8 mouse cellular contexts compared by ENCODE assay signal in the genomic region with DNA sequence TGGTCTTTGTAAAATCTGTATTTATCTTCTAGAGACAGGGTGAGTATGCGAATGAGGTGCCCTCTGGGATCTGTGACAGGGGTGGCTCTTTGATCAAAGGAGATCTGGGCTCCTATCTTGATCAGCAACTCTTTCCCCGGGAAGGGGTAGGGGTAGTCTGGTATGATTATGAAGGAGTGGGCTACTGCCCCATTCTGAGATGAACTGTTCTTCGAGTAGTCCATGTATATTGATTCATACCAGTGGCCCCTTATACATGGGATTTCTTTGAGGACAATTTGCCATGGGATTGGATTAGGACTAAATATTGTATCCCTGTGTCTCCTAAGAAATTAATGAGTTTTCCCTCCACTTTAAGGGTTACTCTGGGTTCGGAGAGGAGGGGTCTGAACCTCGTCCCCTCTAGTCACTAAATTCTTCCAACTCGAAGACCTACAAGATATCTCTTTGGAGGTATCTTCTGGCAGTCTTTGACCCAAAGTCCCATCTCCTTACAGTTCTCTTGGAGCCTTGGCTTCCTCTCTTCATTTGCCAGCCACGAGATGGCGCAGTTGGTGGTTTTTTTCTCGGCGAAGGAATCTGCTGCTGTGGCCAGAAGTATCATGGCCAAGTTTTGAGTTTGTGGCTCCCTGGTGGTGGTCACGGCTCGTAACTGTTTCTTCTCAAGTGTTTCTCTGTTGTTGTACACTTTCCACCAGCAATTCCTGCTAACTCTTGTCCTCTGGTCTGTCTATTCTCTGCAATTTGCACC. TPM values are rescaled to one million over a fixed set of nuclear protein-coding genes. Genes with fewer than 3 reads are reported as not detected.
DNase-seq lines count a peak whose midpoint lies in the region; ATAC-seq and TF ChIP-seq lines count a peak whose summit lies in the region.

No protein-coding gene starts in this region.

- no peak for ATAC-seq in monocyte, adult 5-6 weeks (replicated peaks; ENCODE audit: insufficient number of reproducible peaks, low FRiP score, low TSS enrichment, poor library complexity, severe bottlenecking)

- H3K4me3 ChIP-seq in kidney, adult 2 months (ENCODE audit: insufficient read depth, low read depth, low read length), result no peak overlapping the region

- 39% methylated on average over 12 of the region's 12 CpGs for WGBS in kidney, adult 2 months

- TF ChIP-seq POLR2A in kidney, adult 2 months (IDR thresholded peaks at IDR 0.05; ENCODE audit: low read depth, low read length), result no peak

- peak; percentile 31 to 38 for DNase-seq in adrenal gland, adult 18-20 months (ENCODE audit: low spot score in 2 of 2)
- DNase-seq in adrenal gland, adult 8-10 months, result no peak
- peak; percentile 31 for DNase-seq in kidney, adult 2 months
- DNase-seq in kidney, adult 9 months, result no peak
- DNase-seq in CD4-positive, CD25-positive, alpha-beta regulatory T cell, adult 2 months (ENCODE audit: low read depth, low spot score), result peak; percentile 81
- peak; percentile 57 for DNase-seq in embryo, embryonic 10.5 days (ENCODE audit: low spot score)
- peak; percentile 18 for DNase-seq in lung, postnatal 25 days (ENCODE audit: low spot score)

- H3K27me3 ChIP-seq in kidney, adult 2 months (replicated peaks; ENCODE audit: control insufficient read depth, insufficient read depth, low read length), result no peaks in the 10 kb centered on the region

- H3K4me1 ChIP-seq in kidney, adult 2 months (ENCODE audit: control insufficient read depth, insufficient read depth, low read length), result no peaks in the 10 kb centered on the region

- H3K36me3 ChIP-seq in kidney, adult 2 months (ENCODE audit: control insufficient read depth, insufficient read depth, low read length), result no peaks in the 10 kb centered on the region

- TF ChIP-seq CTCF in kidney, adult 2 months (conservative IDR thresholded peaks at IDR 0.05; ENCODE audit: insufficient read depth, insufficient read length, low read depth, low read length), result peak; percentile 71

- H3K27ac ChIP-seq in kidney, adult 2 months (ENCODE audit: insufficient read depth, low read depth, low read length), result no peak overlapping the region

RNA-seq across cellular contexts. Expression of a gene that starts 24.7 kb away (rescaled TPM):
- 10 to 100 TPM; 23.7 to 28.6 TPM for total RNA-seq in adrenal gland, adult 18-20 months (2021)
- total RNA-seq in adrenal gland, adult 8-10 months (2022), result 10 to 100 TPM; 21.2 to 23.6 (median 22.5) TPM
- polyA plus RNA-seq in kidney, adult 2 months (2012; rRNA removed), result 14.0 and 14.4 TPM in 2 replicates
- 7.4 to 10.3 TPM (median 8.6 TPM) in 3 replicates for total RNA-seq in monocyte, adult 5-6 weeks (2017)

Comparison
In these comparisons a context has a peak if more than half of its experiments do, and no peak if none do; other contexts are left out.
1. DNase-seq: peak in adrenal gland, adult 18-20 months (2 of 2), kidney, adult 2 months (single experiment), CD4-positive, CD25-positive, alpha-beta regulatory T cell, adult 2 months (single experiment), embryo, embryonic 10.5 days (single experiment) and lung, postnatal 25 days (single experiment); none in adrenal gland, adult 8-10 months (single experiment) and kidney, adult 9 months (single experiment).